Mouse (Mus musculus) c-Kit-positive CD71-negative TER-119-negative erythroid progenitor cells, embryonic 14.5 days (primary cell): ENCODE results near the gene Gm5460.

Experiments
- DNase-seq: peaks from one replicate; pipeline ENCODE4 v3.0.0-alpha.2; 2013; ENCODE audit warnings: low read depth

The Gm5460 gene

DNA sequence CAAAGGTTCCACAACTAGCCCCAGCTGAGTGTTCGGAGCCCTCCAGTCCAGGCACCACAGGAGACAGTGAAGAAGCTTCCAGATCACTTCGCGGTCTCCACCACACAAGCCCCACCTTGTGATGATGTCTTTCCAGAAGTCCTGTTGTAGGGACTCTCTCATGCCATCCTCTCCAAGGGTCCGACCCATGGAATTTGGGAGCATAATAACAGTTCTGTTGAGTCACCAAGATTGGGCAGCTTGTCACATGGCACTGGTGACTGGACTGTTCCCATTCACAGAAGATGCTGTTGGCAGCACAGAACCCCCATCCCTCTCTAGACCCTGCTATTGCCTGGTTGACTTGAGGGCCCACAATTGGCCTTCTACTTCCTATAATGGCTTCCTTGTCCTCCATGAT is at the start of gene Gm5460:
Gene Gm5460, plus strand, starts transcription at position 378 of the 400 bp plus-strand sequence.
- no peak for DNase-seq

DNA sequence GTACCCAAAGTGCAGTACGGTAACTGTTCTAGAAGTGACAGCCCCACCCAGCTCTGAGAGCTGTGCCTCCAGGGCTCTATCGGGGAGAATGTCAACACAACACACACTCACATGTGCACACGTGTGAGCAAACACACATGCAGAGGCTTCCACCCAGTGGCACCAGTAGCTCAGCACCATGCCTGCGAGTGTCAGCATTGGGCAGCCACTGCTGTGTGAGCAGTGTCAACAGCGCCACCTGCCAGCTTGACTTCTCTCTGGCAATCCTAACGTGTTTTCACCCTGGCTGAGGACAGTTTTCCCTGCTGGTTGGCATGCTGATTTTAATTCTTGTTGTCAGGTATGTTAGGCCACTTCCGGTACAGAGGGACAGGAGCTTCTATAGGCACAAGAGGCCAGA is 43.9 kb upstream of the Gm5460 start:
- no peak for DNase-seq

- DNase-seq = no peak
Observed at GRCm38 (mm10) chr14:33974752-33975151, 41.8 kb upstream of the Gm5460 start.

GRCm38 (mm10) chr14:33977748-33978147 is 38.8 kb upstream of the Gm5460 start:
- DNase-seq = no peak

DNA sequence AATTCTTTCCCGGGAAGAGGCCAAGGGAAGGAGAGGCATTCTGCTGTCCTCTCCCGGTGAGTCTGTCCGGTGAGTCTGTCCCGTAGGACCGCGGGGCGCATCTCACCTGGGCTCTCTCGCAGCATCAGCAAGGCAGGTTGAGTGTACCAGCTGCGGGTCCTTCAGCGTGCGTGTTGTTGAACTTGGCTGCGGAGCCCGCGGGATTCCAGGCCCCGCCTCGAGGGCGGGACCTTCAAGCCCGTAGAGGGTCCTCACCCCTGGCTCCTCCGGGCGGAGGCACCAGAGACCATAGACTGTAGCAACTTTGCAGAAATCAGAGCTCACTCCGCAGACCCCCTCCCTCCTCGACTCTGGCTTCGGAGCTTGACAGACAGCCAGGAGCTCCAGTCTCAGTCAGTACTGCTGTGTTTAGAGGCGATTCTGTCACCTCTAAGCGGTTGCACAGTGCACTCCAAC is 37.9 kb upstream of the Gm5460 start, which contains the start of gene Zfp488:
Gene Zfp488, minus strand, starts transcription at position 161 of the 456 bp plus-strand sequence.
- no peak for DNase-seq

DNA sequence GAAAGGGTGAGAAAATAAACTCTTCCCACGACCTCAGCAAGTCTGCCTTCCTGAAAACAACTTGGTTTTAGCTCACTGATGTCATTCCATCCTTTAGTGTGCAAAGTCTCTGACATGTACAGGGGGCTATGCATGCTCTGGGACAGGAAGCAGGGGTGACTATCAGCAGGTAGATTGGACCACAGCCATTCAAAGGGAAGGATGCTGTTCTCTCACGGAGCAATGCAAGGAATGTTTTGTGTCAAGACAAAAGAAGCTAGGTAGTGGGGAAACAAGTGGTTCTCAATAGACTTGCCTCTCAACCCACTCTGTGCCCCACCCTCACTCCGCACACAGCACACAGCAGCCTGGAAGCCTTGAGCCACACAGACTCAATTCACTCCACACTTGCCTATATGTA is 27.4 kb upstream of the Gm5460 start:
- no peak for DNase-seq

DNA sequence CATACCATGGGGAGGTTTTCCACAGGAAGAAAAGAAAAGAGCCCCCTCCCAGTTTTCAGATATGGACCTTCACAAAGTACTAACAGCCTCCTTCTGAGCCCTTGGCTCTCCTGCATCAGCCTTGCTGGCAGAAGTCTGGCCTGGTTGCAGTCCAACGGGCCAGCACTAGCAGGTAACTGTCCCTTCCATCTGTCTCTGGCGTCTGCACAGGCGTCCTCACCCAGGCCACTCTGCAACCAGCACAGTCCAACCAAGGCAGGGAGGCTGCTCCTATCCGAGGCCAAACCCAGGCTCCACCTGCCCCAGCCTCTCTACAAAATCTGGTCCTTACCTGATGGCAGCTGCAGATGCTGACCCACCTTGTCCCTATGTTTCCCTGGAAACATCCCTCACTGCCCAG is 24.6 kb upstream of the Gm5460 start:
- no peak for DNase-seq

DNA sequence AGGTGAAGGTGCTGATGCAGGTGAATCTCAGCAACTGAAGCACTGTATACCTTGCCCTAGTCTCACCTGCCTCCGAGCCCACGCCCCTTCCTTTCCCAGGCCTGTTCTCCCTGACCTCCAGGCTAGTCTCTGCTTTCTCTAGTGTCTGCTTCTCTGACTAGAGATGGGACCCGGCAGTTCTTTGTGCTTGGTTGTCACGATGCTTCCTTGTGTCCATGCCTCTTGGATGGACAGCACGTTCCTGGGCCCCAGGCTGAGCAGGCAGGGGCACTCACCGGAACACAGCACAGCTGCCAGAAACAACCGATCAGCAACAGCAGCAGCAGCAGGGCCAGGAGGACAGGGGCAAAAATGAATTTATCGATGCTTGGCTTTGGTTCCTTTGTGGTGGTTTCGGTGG is 23.5 kb upstream of the Gm5460 start:
- DNase-seq = no peak

DNA sequence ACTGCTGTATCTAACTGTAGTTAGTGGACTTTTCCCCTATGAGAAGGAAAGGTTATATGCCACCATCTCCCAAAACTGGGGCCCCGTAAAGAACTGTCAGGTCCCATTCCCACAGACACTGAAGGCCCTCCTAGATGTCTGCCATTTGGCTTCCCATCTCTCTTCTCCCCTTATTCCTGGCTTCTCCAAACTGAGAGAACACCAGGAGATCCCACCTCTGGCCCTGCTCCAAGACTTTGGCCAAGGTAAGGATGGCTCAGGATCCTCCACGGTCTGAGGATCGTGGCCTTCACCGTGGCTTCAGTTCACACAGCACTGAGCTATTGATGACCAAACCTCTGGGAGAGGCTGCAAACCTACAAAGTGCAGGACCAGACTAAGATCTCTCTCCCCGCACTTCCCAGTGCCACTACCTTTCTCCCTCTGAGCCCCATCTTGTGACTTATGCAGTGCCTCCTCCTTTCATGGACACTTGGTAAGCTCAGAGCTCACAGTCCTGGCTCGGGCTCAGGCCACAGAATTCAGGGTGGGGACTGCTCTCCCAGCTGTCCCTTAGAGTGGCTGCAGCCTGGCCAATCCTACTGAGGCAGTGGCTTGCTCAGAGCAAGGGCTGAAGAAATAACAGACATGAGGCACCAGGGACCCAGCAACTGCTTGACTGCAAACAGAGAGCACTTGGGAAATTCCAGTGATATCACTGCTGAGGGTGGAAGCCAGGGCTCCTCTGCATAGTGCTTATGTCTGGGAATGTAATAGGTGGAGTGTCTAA is 22.9 kb upstream of the Gm5460 start:
- no peak for DNase-seq

GRCm38 (mm10) chr14:33997427-33997826 is 19.1 kb upstream of the Gm5460 start:
- DNase-seq = no peak

- DNase-seq = no peak
Observed at GRCm38 (mm10) chr14:34000076-34000475, 16.5 kb upstream of the Gm5460 start.

DNA sequence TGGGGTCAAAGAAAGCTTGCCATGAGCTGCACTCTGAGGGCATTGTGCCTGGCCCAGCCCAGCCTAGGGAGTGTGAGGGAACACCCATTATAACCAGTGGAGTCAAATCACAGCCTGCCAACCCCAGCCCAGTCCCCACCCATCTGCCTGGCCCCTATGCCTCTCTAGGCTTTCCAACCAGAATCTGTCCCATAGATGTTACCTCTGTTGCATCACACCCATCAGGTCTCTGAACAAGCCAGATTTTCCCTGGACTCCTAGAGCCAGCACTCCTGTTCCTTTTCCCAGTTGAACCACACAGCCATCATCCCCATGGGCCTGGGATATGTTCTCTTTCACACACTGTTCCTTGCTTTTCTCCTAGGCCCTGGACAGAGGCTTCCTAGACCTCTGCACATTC is 15.1 kb upstream of the Gm5460 start:
- DNase-seq = no peak

GRCm38 (mm10) chr14:34002358-34002757 is 14.2 kb upstream of the Gm5460 start:
- DNase-seq = no peak

DNA sequence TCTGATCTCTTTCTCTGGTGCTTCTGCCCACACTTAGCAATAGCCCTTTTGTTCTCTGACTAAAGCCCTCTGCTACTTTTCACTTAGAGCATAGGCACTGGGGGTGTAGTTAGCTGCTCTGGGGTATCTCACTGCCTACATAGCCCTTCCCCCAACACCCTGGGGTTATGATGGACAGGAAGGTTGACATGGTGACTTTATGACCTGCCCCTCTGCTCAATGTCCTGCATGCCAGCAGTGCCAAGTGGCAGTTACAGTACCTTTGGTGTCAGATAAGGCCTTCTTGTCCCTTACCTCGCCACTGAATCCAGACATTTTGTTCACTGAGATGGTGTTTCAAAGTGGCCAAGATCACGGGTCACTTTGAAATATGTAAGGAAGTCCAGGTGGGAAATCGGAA is 1.5 kb upstream of the Gm5460 start, which contains the start of gene Gm30083:
Gene Gm30083, minus strand, starts transcription at position 120 of the 400 bp plus-strand sequence.
- no peak for DNase-seq

DNA sequence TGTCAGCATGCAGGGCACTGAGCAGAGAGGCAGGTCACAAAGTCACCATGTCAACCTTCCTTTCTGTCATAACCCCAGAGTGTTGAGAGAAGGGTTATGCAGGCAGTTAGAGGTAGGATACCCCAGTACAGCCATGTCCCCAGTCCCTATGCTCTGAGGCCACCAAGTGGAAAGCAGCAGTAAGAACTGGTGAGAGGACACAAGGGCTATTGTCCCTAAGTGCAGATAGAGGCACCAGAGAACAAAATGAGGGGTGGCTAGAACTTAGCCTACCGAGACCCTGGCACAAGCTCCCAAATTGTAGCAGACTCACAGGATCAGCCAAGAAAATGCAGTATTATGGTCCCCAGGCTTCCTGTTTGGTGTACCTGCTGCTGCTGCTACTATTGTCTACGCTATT is 380 bp downstream of the Gm5460 start:
- DNase-seq = no peak

DNA sequence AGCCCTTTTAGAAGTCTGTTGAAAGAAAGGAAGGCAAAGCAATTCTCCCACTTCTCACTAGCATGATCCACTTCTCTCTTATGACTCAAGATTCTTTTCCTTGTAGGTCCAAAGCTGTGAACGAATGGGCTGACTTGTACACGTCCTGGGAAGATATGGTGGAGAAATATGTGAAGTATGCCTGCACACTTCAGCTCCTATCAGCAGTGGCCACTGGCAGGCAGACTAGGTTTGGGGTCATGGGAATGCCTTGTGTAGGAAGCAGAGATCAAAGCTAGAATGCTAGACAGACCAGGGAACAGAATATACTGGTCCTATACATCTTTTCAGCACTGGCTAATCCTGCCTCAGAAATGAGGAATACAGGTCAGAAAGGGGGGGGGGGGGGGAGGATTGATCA is 10.2 kb downstream of the Gm5460 start:
- no peak for DNase-seq

- DNase-seq = no peak
Observed at GRCm38 (mm10) chr14:34033841-34034610, 17.5 kb downstream of the Gm5460 start.

DNA sequence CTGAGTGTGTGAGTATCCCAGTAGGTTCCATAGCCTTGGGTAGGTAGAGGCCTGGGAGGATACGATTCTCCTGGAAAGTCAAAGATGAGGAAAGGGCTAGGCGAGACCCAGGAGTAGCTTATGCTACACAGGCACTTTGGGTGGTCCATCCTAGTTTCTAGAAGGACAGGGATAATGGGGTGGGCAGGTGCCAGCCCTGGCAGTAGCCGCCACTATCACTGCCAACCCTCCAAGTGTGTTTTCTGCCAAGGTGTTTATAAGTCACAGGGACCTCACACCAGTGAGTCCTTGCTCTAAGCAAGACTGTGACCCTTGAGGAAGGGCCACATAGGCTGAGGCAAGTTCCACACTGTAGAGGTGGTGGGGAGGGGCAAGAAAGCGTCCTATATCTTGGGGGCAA is 24.7 kb downstream of the Gm5460 start:
- no peak for DNase-seq

GRCm38 (mm10) chr14:34043341-34043740 is 26.8 kb downstream of the Gm5460 start:
- no peak for DNase-seq

- no peak for DNase-seq
Observed at GRCm38 (mm10) chr14:34050101-34050779, 33.7 kb downstream of the Gm5460 start.

DNA sequence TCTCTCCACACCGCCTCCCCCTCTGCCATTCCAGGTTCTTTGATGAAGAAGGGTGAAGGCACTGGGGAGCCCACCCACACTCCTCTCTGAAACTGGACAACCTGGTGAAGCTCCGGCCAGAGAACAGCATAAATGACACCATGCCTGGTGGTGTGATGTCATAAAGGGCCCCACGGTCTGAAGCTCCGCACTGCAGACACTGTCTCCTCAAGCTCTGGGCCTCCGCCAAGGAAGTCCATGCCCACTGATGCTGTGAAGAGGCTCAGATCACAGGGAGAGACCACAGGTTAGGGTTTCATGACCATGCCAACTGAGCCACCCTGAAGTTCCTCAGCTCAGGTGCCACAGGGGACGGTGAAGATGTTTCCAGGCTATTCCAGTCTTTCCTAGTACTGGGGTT is 36.0 kb downstream of the Gm5460 start, which contains the start of gene Antxrl:
Gene Antxrl, plus strand, starts transcription at position 192 of the 400 bp plus-strand sequence.
- DNase-seq = no peak

- no peak for DNase-seq
Observed at GRCm38 (mm10) chr14:34071665-34072064, 55.1 kb downstream of the Gm5460 start.

GRCm38 (mm10) chr14:34075346-34075745 is 58.8 kb downstream of the Gm5460 start:
- no peak for DNase-seq
